Mouse (Mus musculus) CD4-positive naive resting alpha-beta T cell, adult 57 days (primary cell): ENCODE results near the gene Mup16. TPM values are rescaled to one million over a fixed set of nuclear protein-coding genes. Genes with fewer than 3 reads are reported as not detected.

ENCODE experiments used
- total RNA-seq: library from RNA; stranded (reverse); gene quantifications from one replicate; pipeline ENCODE4 v1.2.4, GENCODE M21; 2023

Gene Mup16
- not detected for total RNA-seq

DNA sequence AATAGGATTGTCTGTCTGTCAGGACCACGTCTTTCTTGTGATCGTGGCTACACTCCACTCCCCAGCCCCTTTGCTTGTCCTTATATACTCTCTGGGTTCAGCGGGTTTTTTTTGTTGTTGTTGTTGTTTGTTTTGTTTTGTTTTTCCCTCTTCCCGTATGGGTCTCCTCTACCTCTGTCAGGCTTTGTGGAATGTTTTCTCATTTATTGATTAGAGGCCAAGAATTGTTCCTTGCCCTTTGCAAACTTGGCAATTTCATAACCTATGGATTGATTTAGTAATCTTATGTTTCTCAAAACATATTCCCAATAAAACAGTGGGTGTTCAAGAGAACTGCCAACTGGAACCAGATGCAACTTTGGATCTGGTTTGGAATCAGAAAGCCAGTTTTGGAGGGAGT, at the start of gene Mup16:
Mup16 (minus strand) TSS at position 101 of the 400 bp plus-strand sequence.

Other genes starting within 250 kb of the Mup16 start
- not detected for gene Mup14, start 215.5 kb downstream of the Mup16 start, total RNA-seq
- not detected for gene Mup15, start 79.8 kb downstream of the Mup16 start, total RNA-seq
- gene Mup17, start 76.3 kb upstream of the Mup16 start, total RNA-seq, result not detected
- gene Mup18, start 154.6 kb upstream of the Mup16 start, total RNA-seq, result not detected